In genomic region chr1:129138783-129139182, GRCm38 (mm10) we compare ENCODE assay signal across 22 mouse cellular contexts.
DNase-seq lines count a peak whose midpoint lies in the region; ATAC-seq and TF ChIP-seq lines count a peak whose summit lies in the region.
"Had no signal": no experiment of that assay in that cellular context is flagged by ENCODE, and none has a peak within 500 bp of the region (broad histone marks: within the 10 kb centered on the region; RNA-seq: fewer than 3 reads in every experiment).

No protein-coding gene starts in this region.

- no peak overlapping the region for H3K9ac ChIP-seq in hindbrain, embryonic 16.5 days (ENCODE audit: low read depth, low read length)
- H3K9ac ChIP-seq in midbrain, embryonic 15.5 days: no peak overlapping the region
- H3K9ac ChIP-seq: embryonic facial prominence, embryonic 12.5 days; embryonic facial prominence, embryonic 15.5 days; forebrain, postnatal 0 days; hindbrain, embryonic 14.5 days; intestine, embryonic 15.5 days had no signal

- WGBS in hindbrain, embryonic 16.5 days: 74% methylated on average over 7 of the region's 7 CpGs
- 89% methylated on average over 7 of the region's 7 CpGs for WGBS in hindbrain, embryonic 10.5 days
- 70% methylated on average over 7 of the region's 7 CpGs for WGBS in midbrain, embryonic 15.5 days
- WGBS in midbrain, embryonic 10.5 days: 90% methylated on average over 7 of the region's 7 CpGs

- no peaks in the 10 kb centered on the region for H3K9me3 ChIP-seq in hindbrain, embryonic 16.5 days (ENCODE audit: control insufficient read depth, low read length)
- H3K9me3 ChIP-seq in hindbrain, embryonic 10.5 days: no peaks in the 10 kb centered on the region
- H3K9me3 ChIP-seq in midbrain, embryonic 15.5 days: no peaks in the 10 kb centered on the region
- H3K9me3 ChIP-seq in midbrain, embryonic 10.5 days (replicated peaks): no peaks in the 10 kb centered on the region
- H3K9me3 ChIP-seq: embryonic facial prominence, embryonic 12.5 days; embryonic facial prominence, embryonic 15.5 days; G1E; intestine, embryonic 15.5 days had no signal

- DNase-seq in hindbrain, embryonic 10.5 days (ENCODE audit: low spot score): no peak
- no peak for DNase-seq in midbrain, embryonic 10.5 days (ENCODE audit: low spot score)
- no peak for DNase-seq in Patski (ENCODE audit: low read depth, low spot score)
- no peak for DNase-seq in kidney, adult 11 months
- DNase-seq: adrenal gland, postnatal 36 days; B cell, adult 2 months; cerebellum, adult 11 months; cerebellum, adult 2 months; cerebellum, adult 9-11 months; cerebellum, postnatal 25 days; forebrain, postnatal 0 days; gastrocnemius, adult 2 months; gastrocnemius, postnatal 14 days had no signal

- POLR2A ChIA-PET in Patski (lab: Charles Lee): no interaction called here

- no peak overlapping the region for H3K27ac ChIP-seq in hindbrain, embryonic 16.5 days (ENCODE audit: low read depth, low read length)
- H3K27ac ChIP-seq in hindbrain, embryonic 10.5 days: no peak overlapping the region
- H3K27ac ChIP-seq in midbrain, embryonic 15.5 days: no peak overlapping the region
- no peak overlapping the region for H3K27ac ChIP-seq in midbrain, embryonic 10.5 days (replicated peaks)
- H3K27ac ChIP-seq: embryonic facial prominence, embryonic 12.5 days; embryonic facial prominence, embryonic 15.5 days; gastrocnemius, adult 2 months; hindbrain, embryonic 14.5 days; intestine, embryonic 15.5 days had no signal

- no peak overlapping the region for H3K4me3 ChIP-seq in hindbrain, embryonic 16.5 days (ENCODE audit: low read length)
- H3K4me3 ChIP-seq in hindbrain, embryonic 10.5 days: no peak overlapping the region
- no peak overlapping the region for H3K4me3 ChIP-seq in midbrain, embryonic 15.5 days
- no peak overlapping the region for H3K4me3 ChIP-seq in midbrain, embryonic 10.5 days
- H3K4me3 ChIP-seq: embryonic facial prominence, embryonic 12.5 days; embryonic facial prominence, embryonic 15.5 days; gastrocnemius, adult 2 months; intestine, embryonic 15.5 days had no signal

- CTCF ChIA-PET in Patski (lab: Charles Lee): interaction anchor here (1.4 to 2.5 kb wide), 2 partner anchors 10 to 28 kb away, joined by 3 to 7 read pairs; no protein-coding TSS in a partner anchor

- no peaks in the 10 kb centered on the region for H3K27me3 ChIP-seq in hindbrain, embryonic 16.5 days (replicated peaks; ENCODE audit: control insufficient read depth, insufficient read depth, low read length)
- no peaks in the 10 kb centered on the region for H3K27me3 ChIP-seq in hindbrain, embryonic 10.5 days (ENCODE audit: insufficient read depth, poor library complexity, severe bottlenecking)
- no peaks in the 10 kb centered on the region for H3K27me3 ChIP-seq in midbrain, embryonic 15.5 days (replicated peaks)
- no peaks in the 10 kb centered on the region for H3K27me3 ChIP-seq in midbrain, embryonic 10.5 days (ENCODE audit: low read depth, poor library complexity, severe bottlenecking)
- no peaks in the 10 kb centered on the region for H3K27me3 ChIP-seq in Patski
- H3K27me3 ChIP-seq: embryonic facial prominence, embryonic 12.5 days; embryonic facial prominence, embryonic 15.5 days; intestine, embryonic 15.5 days had no signal

- peak; percentile 17; the same call in 1 of the 2 replicates for ATAC-seq in hindbrain, embryonic 16.5 days
- ATAC-seq in midbrain, embryonic 15.5 days (replicated peaks): peak; percentile 58; the same call in 1 of the 2 replicates
- ATAC-seq in Patski: peak; percentile 62
- ATAC-seq: forebrain, embryonic 14.5 days; forebrain, postnatal 0 days; intestine, embryonic 15.5 days had no signal

- no peaks in the 10 kb centered on the region for H3K36me3 ChIP-seq in hindbrain, embryonic 16.5 days (ENCODE audit: control insufficient read depth, insufficient read depth, low read length)
- H3K36me3 ChIP-seq in hindbrain, embryonic 10.5 days: no peaks in the 10 kb centered on the region
- H3K36me3 ChIP-seq in midbrain, embryonic 15.5 days (replicated peaks): no peaks in the 10 kb centered on the region
- H3K36me3 ChIP-seq in midbrain, embryonic 10.5 days: no peaks in the 10 kb centered on the region
- H3K36me3 ChIP-seq: embryonic facial prominence, embryonic 12.5 days; embryonic facial prominence, embryonic 15.5 days; G1E; intestine, embryonic 15.5 days had no signal

- no peaks in the 10 kb centered on the region for H3K4me1 ChIP-seq in hindbrain, embryonic 16.5 days (ENCODE audit: control insufficient read depth, insufficient read depth, low read depth, low read length)
- no peaks in the 10 kb centered on the region for H3K4me1 ChIP-seq in hindbrain, embryonic 10.5 days (replicated peaks)
- H3K4me1 ChIP-seq in midbrain, embryonic 15.5 days: no peaks in the 10 kb centered on the region
- no peaks in the 10 kb centered on the region for H3K4me1 ChIP-seq in midbrain, embryonic 10.5 days
- H3K4me1 ChIP-seq: embryonic facial prominence, embryonic 12.5 days; embryonic facial prominence, embryonic 15.5 days; intestine, embryonic 15.5 days had no signal

- no peak overlapping the region for H3K4me2 ChIP-seq in hindbrain, embryonic 16.5 days (ENCODE audit: low read length)
- H3K4me2 ChIP-seq in midbrain, embryonic 15.5 days: no peak overlapping the region
- H3K4me2 ChIP-seq: embryonic facial prominence, embryonic 12.5 days; embryonic facial prominence, embryonic 15.5 days; heart, embryonic 11.5 days; hindbrain, embryonic 14.5 days; intestine, embryonic 15.5 days had no signal

- no peak for TF ChIP-seq CTCF in Patski (IDR thresholded peaks at IDR 0.05)

- in situ Hi-C loops in Patski (cut with MboI; ENCODE audit: low pct_unique_long_range_greater_than_20kb): no loop called here
